Mouse (Mus musculus) E14TG2a.4 (cell line): Measurements from ENCODE around the gene Adamts14.

ENCODE experiments used
- CTCF ChIP-seq: conservative IDR thresholded peaks from 2 replicates; pipeline ENCODE4 v1.5.1; 2014; ENCODE audit warnings: low read length
- POU5F1 ChIP-seq: IDR thresholded peaks from 2 replicates; pipeline ENCODE4 v1.6.1; 2014; ENCODE audit warnings: low read length, borderline replicate concordance

DNA sequence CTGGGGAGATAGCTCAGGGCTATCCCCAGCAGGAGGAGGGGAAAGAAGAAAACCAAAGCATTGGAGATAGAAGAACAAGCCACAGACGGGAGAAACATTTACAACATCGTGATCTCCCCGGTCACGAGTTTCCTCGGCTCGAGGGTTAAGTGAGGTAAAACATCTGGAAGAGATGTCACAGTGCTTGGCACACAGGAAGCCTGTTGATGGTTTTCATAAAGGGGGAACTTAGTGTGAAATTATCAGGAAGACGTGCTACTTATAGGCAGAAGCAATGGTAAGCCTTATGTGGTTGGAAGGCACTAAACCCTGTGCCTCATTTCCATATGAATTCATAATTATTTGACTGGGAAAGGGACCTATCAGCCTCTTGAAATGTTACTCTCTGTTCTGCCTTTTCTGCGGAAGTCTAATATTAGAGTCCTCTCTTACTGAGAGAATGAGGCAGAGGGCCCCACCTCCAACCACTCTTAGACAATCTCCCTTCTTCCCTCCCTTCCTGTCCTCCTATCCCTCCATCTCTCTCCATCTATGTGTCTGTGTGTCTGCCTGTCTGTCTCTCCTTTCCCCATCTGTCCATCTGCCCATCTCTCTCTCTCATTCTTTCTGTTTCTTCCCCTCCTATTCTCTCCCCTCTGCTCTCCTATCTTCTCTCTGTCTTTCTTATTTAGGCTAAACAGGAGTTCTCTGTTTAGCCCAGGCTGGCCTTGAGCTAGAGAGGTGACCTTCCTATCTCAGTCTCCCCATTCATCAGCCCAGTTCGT is 105.7 kb downstream of the Adamts14 start:
- TF ChIP-seq CTCF (no peak), POU5F1 (no peak)
